Mouse (Mus musculus) left cerebral cortex, postnatal 14 days (tissue): Measurements from ENCODE around the gene Snx10. TPM values are rescaled to one million over a fixed set of nuclear protein-coding genes. Genes with fewer than 3 reads are reported as not detected.
"Not testable (repeated sequence)": the region's sequence is repeated elsewhere in the genome, so short reads cannot be mapped to it uniquely, and the experiment has no call there.

Experiments
- DNase-seq, 2 experiments: peaks; one replicate each; pipeline ENCODE4 v3.0.0; 2021 to 2022; ENCODE audit warnings: low spot score in 2 of 2, mixed read lengths in 1 of 2
- intact Hi-C: fragments of 180-260 bp; cut with DNase I; formaldehyde crosslinking; loops from one replicate; pipeline ENCODE4 v1.15.1; 2025
- long read RNA-seq, 2 experiments: library from polyadenylated mRNA; stranded (forward); transcript quantifications; one replicate each; pipeline ENCODE4 v2.0.0; 2021
- total RNA-seq, 2 experiments: library from RNA; stranded (reverse); gene quantifications; 2 replicates each; pipeline ENCODE4 v1.2.3; 2021

Gene Snx10
- total RNA-seq, result 100 to 1,000 TPM; 114 to 116 TPM
- long read RNA-seq, experiment 1, transcript Snx10-201 (7 exons, 2,480 nt), result major isoform, 287 of 335 reads
- long read RNA-seq, experiment 1, partial matches to known transcripts, result 5 of 335 reads
- long read RNA-seq, experiment 1, other reads (novel, unspliced or antisense), result 40 of 335 reads
- long read RNA-seq, experiment 2, transcript Snx10-201 (7 exons, 2,480 nt), result major isoform, 245 of 294 reads
- long read RNA-seq, experiment 2, partial matches to known transcripts, result 15 of 294 reads
- long read RNA-seq, experiment 2, other reads (novel, unspliced or antisense), result 34 of 294 reads

- intact Hi-C loops, result no loop called here
- DNase-seq, result peak; percentile 49 to 65
Measured at GRCm38 (mm10) chr6:51523807-51524320, at the start of gene Snx10. Gene Snx10 (plus strand): TSS chr6:51523901.

GRCm38 (mm10) chr6:51479136-51479731, 44.5 kb upstream of the Snx10 start:
- no peak for DNase-seq
- intact Hi-C loops, result no loop called here

- DNase-seq, result no peak
- intact Hi-C loops, result no loop called here
Measured at GRCm38 (mm10) chr6:51481548-51481947, 42.2 kb upstream of the Snx10 start.

- intact Hi-C loops, result no loop called here
- DNase-seq, result no peak
Measured at GRCm38 (mm10) chr6:51483861-51484260, 39.8 kb upstream of the Snx10 start.

GRCm38 (mm10) chr6:51484556-51484955, 39.1 kb upstream of the Snx10 start:
- intact Hi-C loops, DNase-seq: not testable (repeated sequence)

GRCm38 (mm10) chr6:51485646-51486045, 38.1 kb upstream of the Snx10 start:
- intact Hi-C loops, result no loop called here

GRCm38 (mm10) chr6:51486076-51486710, 37.5 kb upstream of the Snx10 start:
- intact Hi-C loops, result no loop called here
- no peak for DNase-seq

More at GRCm38 (mm10) chr6:51485646-51486045, 38.1 kb upstream of the Snx10 start:
- DNase-seq, result no peak

- intact Hi-C loops, result no loop called here
Measured at GRCm38 (mm10) chr6:51486731-51487130, 37.0 kb upstream of the Snx10 start.

GRCm38 (mm10) chr6:51489787-51490186, 33.9 kb upstream of the Snx10 start:
- DNase-seq, result no peak
- intact Hi-C loops, result no loop called here

More at GRCm38 (mm10) chr6:51486731-51487130, 37.0 kb upstream of the Snx10 start:
- no peak for DNase-seq

GRCm38 (mm10) chr6:51497321-51498111, 26.2 kb upstream of the Snx10 start:
- DNase-seq, result no peak
- intact Hi-C loops, result no loop called here

GRCm38 (mm10) chr6:51505671-51506070, 18.0 kb upstream of the Snx10 start:
- intact Hi-C loops, result no loop called here
- no peak for DNase-seq

- no peak for DNase-seq
- intact Hi-C loops, result no loop called here
Measured at GRCm38 (mm10) chr6:51507556-51507955, 16.1 kb upstream of the Snx10 start.

- intact Hi-C loops, result no loop called here
- DNase-seq, result peak; percentile 78 to 82
Measured at GRCm38 (mm10) chr6:51508750-51509648, 14.7 kb upstream of the Snx10 start.

- peak; percentile 38 to 58 for DNase-seq
- intact Hi-C loops, result no loop called here
Measured at GRCm38 (mm10) chr6:51510094-51510493, 13.6 kb upstream of the Snx10 start.

- no peak for DNase-seq
- intact Hi-C loops, result no loop called here
Measured at GRCm38 (mm10) chr6:51510946-51511345, 12.8 kb upstream of the Snx10 start.

GRCm38 (mm10) chr6:51513745-51514144, 10.0 kb upstream of the Snx10 start:
- intact Hi-C loops, result no loop called here
- no peak for DNase-seq

GRCm38 (mm10) chr6:51514860-51515259, 8.8 kb upstream of the Snx10 start:
- DNase-seq, result no peak
- intact Hi-C loops, result loop anchor here (5.0 kb wide), 1 partner anchor 37 kb away; no protein-coding TSS in a partner anchor

- no peak for DNase-seq
- intact Hi-C loops, result no loop called here
Measured at GRCm38 (mm10) chr6:51523310-51523709, 391 bp upstream of the Snx10 start.
